Mouse (Mus musculus) retina, postnatal 7 days (tissue): Measurements from ENCODE around the gene Slc30a6.

Experiments
- DNase-seq: peaks from one replicate; pipeline ENCODE4 v3.0.0-alpha.2; 2012; ENCODE audit warnings: low read depth, low spot score

The Slc30a6 gene

GRCm38 (mm10) chr17:74395383-74396065, at the start of gene Slc30a6:
Gene Slc30a6, plus strand, starts transcription at chr17:74395608.
- DNase-seq: peak; percentile 94

- DNase-seq: no peak
These were observed 31.8 kb upstream of the Slc30a6 start for GRCm38 (mm10) chr17:74363592-74363991.

GRCm38 (mm10) chr17:74376916-74377315, 18.5 kb upstream of the Slc30a6 start:
- DNase-seq: no peak

- DNase-seq: no peak
These were observed 8.8 kb upstream of the Slc30a6 start for GRCm38 (mm10) chr17:74386657-74387056.

- no peak for DNase-seq
These were observed 5.6 kb upstream of the Slc30a6 start for GRCm38 (mm10) chr17:74389847-74390246.

- no peak for DNase-seq
These were observed 1.0 kb upstream of the Slc30a6 start for GRCm38 (mm10) chr17:74394381-74394780.

- DNase-seq: no peak
These were observed 553 bp upstream of the Slc30a6 start for GRCm38 (mm10) chr17:74394855-74395254.

GRCm38 (mm10) chr17:74396766-74397165, 1.4 kb downstream of the Slc30a6 start:
- no peak for DNase-seq

GRCm38 (mm10) chr17:74397173-74397572, 1.8 kb downstream of the Slc30a6 start:
- DNase-seq: no peak

GRCm38 (mm10) chr17:74402486-74403222, 7.2 kb downstream of the Slc30a6 start:
- no peak for DNase-seq

GRCm38 (mm10) chr17:74406487-74406886, 11.1 kb downstream of the Slc30a6 start:
- DNase-seq: no peak

GRCm38 (mm10) chr17:74409722-74410121, 14.3 kb downstream of the Slc30a6 start:
- no peak for DNase-seq

- DNase-seq: no peak
These were observed 17.9 kb downstream of the Slc30a6 start for GRCm38 (mm10) chr17:74413324-74413723.

- DNase-seq: no peak
These were observed 19.3 kb downstream of the Slc30a6 start for GRCm38 (mm10) chr17:74414671-74415070.

GRCm38 (mm10) chr17:74416841-74417360, 21.5 kb downstream of the Slc30a6 start:
- no peak for DNase-seq

- DNase-seq: no peak
These were observed 22.8 kb downstream of the Slc30a6 start for GRCm38 (mm10) chr17:74418171-74418570.

GRCm38 (mm10) chr17:74420656-74421055, 25.2 kb downstream of the Slc30a6 start:
- DNase-seq: no peak

- DNase-seq: no peak
These were observed 29.1 kb downstream of the Slc30a6 start for GRCm38 (mm10) chr17:74424401-74425005.

GRCm38 (mm10) chr17:74430074-74430473, 34.7 kb downstream of the Slc30a6 start:
- DNase-seq: no peak

- DNase-seq: peak; percentile 4
These were observed 36.1 kb downstream of the Slc30a6 start for GRCm38 (mm10) chr17:74431481-74431880.

GRCm38 (mm10) chr17:74432631-74433030, 37.2 kb downstream of the Slc30a6 start:
- no peak for DNase-seq

- no peak for DNase-seq
These were observed 42.4 kb downstream of the Slc30a6 start for GRCm38 (mm10) chr17:74437762-74438161.
